Mouse (Mus musculus) neural tube, embryonic 15.5 days (tissue): Measurements from ENCODE around the gene Eps8. TPM values are rescaled to one million over a fixed set of nuclear protein-coding genes. Genes with fewer than 3 reads are reported as not detected.

Experiments used
- ATAC-seq: fragments of 200-750 bp; cut with Nextera tagmentation; 2 replicates; pipeline ENCODE4 v1.8.0; 2017; ENCODE audit warnings: mild to moderate bottlenecking, moderate TSS enrichment, moderate library complexity; ENCODE audit not compliant: low FRiP score
- H3K27ac ChIP-seq: fragments of 300-500 bp; sonication (generic); replicated peaks from 2 replicates; pipeline ENCODE4 v1.5.1; 2015; ENCODE audit warnings: mild to moderate bottlenecking, inconsistent platforms
- H3K27me3 ChIP-seq: fragments of 300-500 bp; sonication (generic); replicated peaks from 2 replicates; pipeline ENCODE4 v1.6.1; 2015; ENCODE audit warnings: inconsistent platforms
- H3K36me3 ChIP-seq: fragments of 300-500 bp; sonication (generic); 2 replicates; pipeline ENCODE4 v1.6.1; 2015; ENCODE audit warnings: inconsistent platforms
- H3K4me1 ChIP-seq: fragments of 300-500 bp; sonication (generic); 2 replicates; pipeline ENCODE4 v1.6.1; 2015; ENCODE audit warnings: inconsistent platforms
- H3K4me2 ChIP-seq: fragments of 300-500 bp; sonication (generic); 2 replicates; pipeline ENCODE4 v1.6.1; 2015; ENCODE audit warnings: inconsistent platforms, mild to moderate bottlenecking, moderate library complexity
- H3K4me3 ChIP-seq: fragments of 300-500 bp; sonication (generic); replicated peaks from 2 replicates; pipeline ENCODE4 v1.5.1; 2015; ENCODE audit warnings: mild to moderate bottlenecking, inconsistent platforms
- H3K9ac ChIP-seq: fragments of 300-500 bp; sonication (generic); replicated peaks from 2 replicates; pipeline ENCODE4 v1.6.1; 2015; ENCODE audit warnings: mild to moderate bottlenecking, inconsistent platforms
- H3K9me3 ChIP-seq: fragments of 300-500 bp; sonication (generic); replicated peaks from 2 replicates; pipeline ENCODE4 v1.6.1; 2016; ENCODE audit warnings: inconsistent platforms
- WGBS: fragments of 180-500 bp; shearing (Covaris S2); methylation state at CpG from one replicate; pipeline ENCODE4 v1.1.7; 2015; ENCODE audit warnings: mixed read lengths; 5-methylcytosine and 5-hydroxymethylcytosine counted together
- polyA plus RNA-seq: library from polyadenylated mRNA; unstranded; fragments of >200 nt; fragmentation: Nextera tagmentation; extraction: Ambion mirVana; gene quantifications from 2 replicates; pipeline ENCODE4 v1.2.1, GENCODE M21; 2015

The Eps8 gene
- polyA plus RNA-seq, 1 experiment from 2014 or later: 22.5 TPM

DNA sequence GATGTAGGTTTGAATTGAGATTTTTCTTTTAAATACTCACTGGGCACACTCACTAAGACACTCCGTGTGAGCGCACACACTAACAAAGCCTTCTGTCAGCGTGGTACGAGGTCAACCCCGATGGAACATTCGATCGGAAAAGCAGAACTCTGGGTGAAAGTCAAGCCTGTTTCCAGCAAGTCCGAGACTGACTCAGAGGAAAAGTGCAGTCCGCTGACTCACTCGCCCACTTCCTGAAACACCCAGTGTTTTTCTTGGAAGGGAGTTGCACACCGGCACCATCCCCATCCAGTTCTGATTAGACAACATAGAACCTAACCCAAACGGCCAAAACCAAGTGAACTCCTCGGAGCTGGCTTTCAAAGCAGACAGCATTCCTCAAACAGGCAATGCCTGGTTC is 95.8 kb downstream of the Eps8 start:
- ATAC-seq: no peak
- H3K27ac ChIP-seq: no peak overlapping the region
- no peak overlapping the region for H3K4me2 ChIP-seq
- H3K4me1 ChIP-seq: peaks cover 7% of the 10 kb centered on the region; the same call in 1 of the 2 replicates
- H3K4me3 ChIP-seq: no peak overlapping the region
- no peak overlapping the region for H3K9ac ChIP-seq
- H3K9me3 ChIP-seq: no peaks in the 10 kb centered on the region
- no peaks in the 10 kb centered on the region for H3K27me3 ChIP-seq
- no peaks in the 10 kb centered on the region for H3K36me3 ChIP-seq
- WGBS: 86% methylated on average over 13 of the region's 13 CpGs

DNA sequence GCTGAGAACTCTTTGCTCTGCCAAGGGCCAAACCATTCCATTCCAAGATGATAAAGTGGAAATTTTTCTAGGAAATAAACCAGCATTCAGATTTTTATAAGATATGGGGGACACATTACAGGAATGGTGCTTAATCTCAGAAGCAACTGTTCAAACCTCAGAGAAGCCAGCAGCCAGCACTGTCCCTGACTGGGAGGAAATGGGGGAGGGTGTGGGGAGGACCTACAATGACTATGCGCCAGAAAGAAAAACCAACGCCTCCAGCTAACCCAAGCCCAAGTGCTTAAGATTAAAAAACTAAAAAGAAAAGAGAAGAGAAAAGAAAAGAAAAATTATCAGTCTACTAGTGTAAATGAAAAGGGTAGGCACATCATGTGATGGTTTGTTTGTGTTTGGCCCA is 97.0 kb downstream of the Eps8 start:
- H3K36me3 ChIP-seq: no peaks in the 10 kb centered on the region
- WGBS: 83% methylated on average over 2 of the region's 2 CpGs
- peaks cover 7% of the 10 kb centered on the region; the same call in 1 of the 2 replicates for H3K4me1 ChIP-seq
- H3K27me3 ChIP-seq: no peaks in the 10 kb centered on the region
- no peak overlapping the region for H3K4me2 ChIP-seq
- H3K9me3 ChIP-seq: no peaks in the 10 kb centered on the region
- no peak overlapping the region for H3K9ac ChIP-seq
- H3K4me3 ChIP-seq: no peak overlapping the region
- H3K27ac ChIP-seq: no peak overlapping the region
- no peak for ATAC-seq

DNA sequence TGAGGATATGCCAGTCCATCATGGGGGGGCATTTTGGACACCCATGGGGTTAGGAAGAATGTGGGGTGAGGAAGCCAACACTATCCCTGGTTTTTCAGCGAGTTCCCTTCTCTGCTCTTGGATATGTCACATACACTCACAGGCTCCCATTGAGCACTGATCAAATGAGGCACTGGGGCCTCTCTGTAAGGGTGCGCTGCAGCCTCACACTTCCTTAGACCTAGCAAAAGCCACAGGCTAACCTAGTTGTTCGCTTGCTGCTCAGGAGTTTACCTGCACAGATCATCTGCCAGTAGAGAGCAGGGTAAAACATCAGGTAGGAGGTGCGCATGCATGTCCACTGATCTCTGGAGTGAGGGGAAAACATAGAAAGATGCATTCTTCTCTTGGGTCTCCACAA is 97.5 kb downstream of the Eps8 start:
- Histone ChIP-seq H3K4me3 (no peak overlapping the region), H3K27me3 (no peaks in the 10 kb centered on the region), H3K9me3 (no peaks in the 10 kb centered on the region), H3K27ac (no peak overlapping the region), H3K36me3 (no peaks in the 10 kb centered on the region), H3K4me2 (no peak overlapping the region), H3K9ac (no peak overlapping the region), H3K4me1 (peaks cover 7% of the 10 kb centered on the region; the same call in 1 of the 2 replicates)
- WGBS: 91% methylated on average over 4 of the region's 4 CpGs
- no peak for ATAC-seq

- Histone ChIP-seq H3K9me3 (no peaks in the 10 kb centered on the region), H3K27me3 (no peaks in the 10 kb centered on the region), H3K9ac (no peak overlapping the region), H3K27ac (no peak overlapping the region), H3K36me3 (no peaks in the 10 kb centered on the region), H3K4me2 (no peak overlapping the region), H3K4me1 (peaks cover 7% of the 10 kb centered on the region; the same call in 1 of the 2 replicates), H3K4me3 (no peak overlapping the region)
- no peak for ATAC-seq
- 96% methylated on average over 5 of the region's 5 CpGs for WGBS
Measured at GRCm38 (mm10) chr6:137556636-137557035, 98.0 kb downstream of the Eps8 start.

DNA sequence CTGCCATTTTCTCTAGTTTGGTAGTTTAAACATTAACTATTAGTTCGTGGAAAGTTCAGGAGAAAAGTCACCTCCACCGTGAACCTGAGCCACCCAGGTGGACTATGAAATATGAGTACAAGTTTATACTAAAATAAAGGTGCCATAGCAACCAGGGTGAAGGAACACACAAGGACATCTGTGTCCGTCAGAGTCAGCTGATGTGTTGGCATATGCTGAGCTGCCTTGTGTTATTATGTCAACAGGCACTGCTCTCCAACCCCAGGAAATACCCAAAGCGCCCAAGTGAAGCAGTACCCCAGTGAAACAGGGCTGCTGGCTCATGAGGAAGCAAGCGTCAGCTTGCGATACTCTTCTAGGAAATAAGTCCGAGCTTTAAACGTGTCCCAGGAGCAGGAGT is 104.5 kb downstream of the Eps8 start:
- no peaks in the 10 kb centered on the region for H3K27me3 ChIP-seq
- no peaks in the 10 kb centered on the region for H3K4me1 ChIP-seq
- H3K4me2 ChIP-seq: no peak overlapping the region
- H3K4me3 ChIP-seq: no peak overlapping the region
- H3K27ac ChIP-seq: no peak overlapping the region
- H3K36me3 ChIP-seq: no peaks in the 10 kb centered on the region
- no peak for ATAC-seq
- no peaks in the 10 kb centered on the region for H3K9me3 ChIP-seq
- 64% methylated on average over 8 of the region's 8 CpGs for WGBS
- H3K9ac ChIP-seq: no peak overlapping the region

- no peak for ATAC-seq
Measured at GRCm38 (mm10) chr6:137548613-137549012, 106.1 kb downstream of the Eps8 start.

DNA sequence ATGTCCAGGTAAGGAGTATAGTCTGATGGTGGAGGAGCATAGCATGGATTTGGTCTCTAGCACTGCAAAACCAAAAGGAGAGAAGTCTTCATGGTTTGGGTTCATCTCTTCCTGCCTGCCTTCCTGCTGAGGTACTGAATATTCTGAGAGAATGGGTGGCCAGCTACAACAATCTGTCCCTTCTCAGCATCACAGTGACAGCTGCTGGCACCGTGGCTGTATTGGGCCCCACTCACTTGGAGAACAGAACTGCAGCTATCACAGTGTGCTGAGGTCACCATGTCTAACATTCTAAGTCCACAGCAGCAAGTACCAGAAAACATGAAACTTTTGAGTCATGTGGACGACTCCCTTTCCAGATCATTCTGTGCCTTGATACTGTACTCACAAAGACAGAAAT is 107.1 kb downstream of the Eps8 start:
- Histone ChIP-seq H3K36me3 (no peaks in the 10 kb centered on the region), H3K27me3 (no peaks in the 10 kb centered on the region), H3K9ac (no peak overlapping the region), H3K4me2 (no peak overlapping the region), H3K4me1 (peaks cover 5% of the 10 kb centered on the region; the same call in 1 of the 2 replicates), H3K27ac (no peak overlapping the region), H3K4me3 (no peak overlapping the region), H3K9me3 (no peaks in the 10 kb centered on the region)
- ATAC-seq: no peak
- WGBS: 87% methylated on average over 2 of the region's 2 CpGs

More at GRCm38 (mm10) chr6:137548613-137549012, 106.1 kb downstream of the Eps8 start:
- Histone ChIP-seq H3K36me3 (no peaks in the 10 kb centered on the region), H3K9me3 (no peaks in the 10 kb centered on the region), H3K27me3 (no peaks in the 10 kb centered on the region), H3K9ac (no peak overlapping the region), H3K27ac (no peak overlapping the region), H3K4me2 (no peak overlapping the region), H3K4me1 (no peaks in the 10 kb centered on the region), H3K4me3 (no peak overlapping the region)
- 91% methylated on average over 5 of the region's 5 CpGs for WGBS

DNA sequence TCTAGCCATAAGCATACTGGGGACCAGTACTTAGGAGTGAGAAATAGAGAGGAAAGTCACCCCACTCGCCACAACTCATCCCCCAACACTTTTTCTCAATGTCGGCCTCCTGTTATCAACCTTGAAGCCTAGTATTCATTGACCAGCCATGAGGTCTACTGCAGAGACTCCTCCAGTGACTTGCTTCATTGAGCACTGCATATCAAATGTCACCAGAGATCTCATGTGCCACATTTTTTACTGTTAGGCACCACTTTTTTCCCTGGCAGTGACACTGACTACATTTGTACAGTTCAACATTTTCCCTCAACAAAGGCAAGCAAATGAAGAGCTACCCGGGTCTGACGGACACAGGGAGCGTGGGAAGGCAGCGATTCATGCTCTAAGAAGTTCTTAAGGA is 108.6 kb downstream of the Eps8 start:
- Histone ChIP-seq H3K9ac (no peak overlapping the region), H3K36me3 (no peaks in the 10 kb centered on the region), H3K9me3 (no peaks in the 10 kb centered on the region), H3K4me1 (peaks cover 10% of the 10 kb centered on the region), H3K4me3 (no peak overlapping the region), H3K4me2 (no peak overlapping the region), H3K27ac (no peak overlapping the region), H3K27me3 (no peaks in the 10 kb centered on the region)
- WGBS: 89% methylated on average over 6 of the region's 6 CpGs
- ATAC-seq: no peak

DNA sequence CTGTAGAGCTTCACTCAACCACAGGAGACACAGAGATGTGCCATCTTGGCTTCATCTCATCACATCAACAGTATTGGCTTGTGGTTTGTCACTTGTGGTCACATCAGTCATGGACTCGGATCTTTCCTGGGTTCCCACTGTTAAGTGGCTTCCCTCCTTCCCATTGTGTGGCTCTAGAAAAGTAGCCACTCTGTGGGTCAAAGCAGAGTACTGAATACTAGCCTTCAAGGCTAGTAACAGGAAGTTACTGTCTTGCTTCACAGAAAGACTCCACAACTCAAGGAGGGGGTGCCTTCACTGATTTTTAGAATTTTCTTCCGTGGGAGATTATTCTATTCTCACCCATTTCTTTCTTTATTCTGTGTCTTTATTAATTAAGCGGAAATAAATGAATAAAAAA is 109.3 kb downstream of the Eps8 start:
- H3K27me3 ChIP-seq: no peaks in the 10 kb centered on the region
- 73% methylated on average over 3 of the region's 3 CpGs for WGBS
- H3K4me2 ChIP-seq: no peak overlapping the region
- no peaks in the 10 kb centered on the region for H3K36me3 ChIP-seq
- H3K9me3 ChIP-seq: no peaks in the 10 kb centered on the region
- H3K4me1 ChIP-seq: peaks cover 10% of the 10 kb centered on the region
- H3K9ac ChIP-seq: no peak overlapping the region
- ATAC-seq: no peak
- H3K4me3 ChIP-seq: no peak overlapping the region
- no peak overlapping the region for H3K27ac ChIP-seq

DNA sequence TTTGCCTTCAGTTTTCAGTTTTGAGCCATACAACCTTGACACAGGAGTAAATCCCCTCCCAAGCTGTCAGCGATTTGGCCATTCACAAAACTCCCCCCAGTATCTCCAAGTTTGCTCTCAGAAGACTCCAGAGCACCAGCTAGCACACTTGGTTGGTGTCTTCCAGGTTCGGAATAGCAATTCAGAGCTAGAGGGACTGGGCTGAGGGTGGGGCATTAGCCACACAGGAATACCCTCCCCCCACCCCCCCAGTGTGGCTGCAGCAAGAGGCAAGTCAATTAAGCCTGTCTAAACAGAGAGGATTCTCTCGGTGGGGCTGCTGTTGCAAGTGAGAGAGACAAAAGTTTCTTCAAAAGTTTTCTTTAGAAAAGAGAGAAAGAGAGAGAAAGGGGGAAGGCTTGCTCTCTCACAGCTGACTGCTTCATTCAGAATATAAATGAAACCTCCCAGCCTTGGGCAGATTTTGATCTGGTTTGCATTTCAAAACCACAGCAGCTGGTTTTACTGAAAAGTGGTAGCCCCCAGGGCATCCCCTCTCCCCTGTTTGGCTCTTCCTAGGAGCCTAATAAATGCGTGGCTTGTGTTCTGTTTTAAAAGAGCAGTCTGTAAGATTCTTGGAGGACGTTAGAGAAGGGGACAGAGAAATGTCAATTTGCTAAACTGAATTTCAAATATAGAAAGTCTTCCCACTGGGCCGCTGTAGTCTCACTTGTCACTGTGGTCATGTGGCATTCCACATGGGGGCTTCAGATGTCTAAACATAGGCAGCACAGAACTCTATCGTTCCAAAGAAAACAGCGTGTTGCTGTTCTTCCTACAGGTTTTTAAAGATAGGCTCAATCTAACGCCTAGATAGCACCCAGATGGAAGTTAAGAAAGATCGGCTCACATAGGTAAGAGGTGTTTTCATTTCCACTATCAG is 112.2 kb downstream of the Eps8 start:
- 12% methylated on average over 10 of the region's 10 CpGs for WGBS
- Histone ChIP-seq H3K4me1 (peaks cover 10% of the 10 kb centered on the region), H3K36me3 (no peaks in the 10 kb centered on the region), H3K9ac (no peak overlapping the region), H3K27ac (no peak overlapping the region), H3K4me2 (no peak overlapping the region; the same call in 1 of the 2 replicates), H3K4me3 (no peak overlapping the region), H3K9me3 (no peaks in the 10 kb centered on the region), H3K27me3 (no peaks in the 10 kb centered on the region)
- ATAC-seq: peak; percentile 41; the same call in 1 of the 2 replicates

DNA sequence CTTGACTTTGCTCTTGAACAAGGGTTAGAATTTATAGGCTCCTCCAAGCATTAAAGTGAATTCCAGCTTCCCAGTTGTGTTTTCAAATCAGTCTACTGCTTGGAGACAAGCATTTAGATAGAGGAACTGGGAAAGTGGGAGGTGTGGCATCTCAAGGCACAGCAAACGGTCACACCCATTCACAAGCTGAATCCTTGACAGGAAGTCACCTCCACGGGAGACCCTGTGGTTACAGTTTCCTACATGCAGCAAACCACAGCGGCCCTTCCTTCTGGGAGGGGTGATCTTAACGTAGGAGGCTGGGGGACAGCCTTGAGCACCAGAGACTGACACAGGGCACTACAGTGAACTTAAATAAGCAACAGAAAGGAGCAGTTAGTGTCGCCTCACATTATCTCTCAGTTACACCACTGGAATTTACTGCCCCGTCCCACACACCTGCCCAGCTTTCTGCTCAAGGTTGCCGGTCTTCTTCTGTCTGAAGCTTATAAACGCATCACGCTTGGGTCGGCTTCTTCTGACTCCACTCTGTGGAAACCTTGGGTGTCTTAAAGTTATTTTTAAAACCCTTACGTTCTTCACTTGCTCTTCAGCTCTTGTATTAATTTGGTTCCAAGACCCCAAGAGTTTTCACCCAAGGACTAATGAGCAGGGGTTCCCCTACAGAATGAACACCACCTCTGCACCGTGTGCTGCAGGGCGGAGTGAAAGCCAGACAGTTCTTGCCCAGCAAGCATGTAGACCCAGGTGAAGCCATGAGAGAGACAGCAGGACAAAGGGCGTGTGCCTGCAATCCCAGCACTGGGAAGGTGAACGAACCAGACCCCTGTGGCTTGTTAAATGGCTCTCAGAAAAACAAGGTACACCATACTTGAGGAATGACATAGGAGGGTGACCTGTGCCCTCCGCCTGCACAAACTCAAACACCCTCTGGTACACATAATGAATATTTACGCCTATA is 113.2 kb downstream of the Eps8 start:
- H3K27ac ChIP-seq: no peak overlapping the region
- no peaks in the 10 kb centered on the region for H3K9me3 ChIP-seq
- no peak for ATAC-seq
- no peaks in the 10 kb centered on the region for H3K36me3 ChIP-seq
- peaks cover 10% of the 10 kb centered on the region for H3K4me1 ChIP-seq
- no peaks in the 10 kb centered on the region for H3K27me3 ChIP-seq
- H3K4me3 ChIP-seq: no peak overlapping the region
- 60% methylated on average over 17 of the region's 17 CpGs for WGBS
- H3K9ac ChIP-seq: no peak overlapping the region
- H3K4me2 ChIP-seq: no peak overlapping the region
